Mouse (Mus musculus): ENCODE data around the gene Fam222b. TPM values are rescaled to one million over a fixed set of nuclear protein-coding genes. Genes with fewer than 3 reads are reported as not detected.

Gene Fam222b
- polyA plus RNA-seq, 1 experiment from 2014 or later: 13.3 TPM

- TF ChIP-seq CTCF (IDR thresholded peaks at IDR 0.05; ENCODE audit: low read depth): no peak
- DNase-seq (ENCODE audit: low spot score) (no peak), ATAC-seq (replicated peaks; ENCODE audit: low FRiP score, low read depth) (no peak)
- Histone ChIP-seq H3K9me3 (replicated peaks; ENCODE audit: low read length) (no peaks in the 10 kb centered on the region), H3K4me2 (ENCODE audit: low read length) (no peak overlapping the region), H3K4me3 (replicated peaks; ENCODE audit: low read depth, low read length) (no peak overlapping the region), H3K4me1 (replicated peaks; ENCODE audit: insufficient read depth, low read length) (no peaks in the 10 kb centered on the region), H3K27me3 (ENCODE audit: insufficient read depth, low read length) (no peaks in the 10 kb centered on the region), H3K36me3 (ENCODE audit: insufficient read depth, low read length) (0 out of 2 replicates have a peak, but pooled peaks cover 2% of the 10 kb centered on the region), H3K9ac (ENCODE audit: low read depth, low read length) (no peak overlapping the region), H3K27ac (no peak overlapping the region)
- WGBS: 90% methylated on average over 5 of the region's 5 CpGs
Observed at GRCm38 (mm10) chr11:78102142-78102541, 7.7 kb downstream of the Fam222b start.

GRCm38 (mm10) chr11:78102958-78103747 is 8.7 kb downstream of the Fam222b start:
- ATAC-seq (replicated peaks; ENCODE audit: low FRiP score, low read depth) (no peak), DNase-seq (ENCODE audit: low spot score) (no peak)
- no peak overlapping the region for H3K4me2 ChIP-seq (ENCODE audit: low read length)
- whole genome bisulfite sequencing: 60% methylated on average over 5 of the region's 5 CpGs
- no peak overlapping the region for H3K9ac ChIP-seq (ENCODE audit: low read depth, low read length)
- no peaks in the 10 kb centered on the region for H3K4me1 ChIP-seq (replicated peaks; ENCODE audit: insufficient read depth, low read length)
- H3K9me3 ChIP-seq (replicated peaks; ENCODE audit: low read length): no peaks in the 10 kb centered on the region
- H3K36me3 ChIP-seq (ENCODE audit: insufficient read depth, low read length): 0 out of 2 replicates have a peak, but pooled peaks cover 9% of the 10 kb centered on the region
- no peak overlapping the region for H3K27ac ChIP-seq
- H3K4me3 ChIP-seq (replicated peaks; ENCODE audit: low read depth, low read length): no peak overlapping the region
- TF ChIP-seq CTCF (IDR thresholded peaks at IDR 0.05; ENCODE audit: low read depth): peak; percentile 42; the same call in 1 of the 2 replicates
- no peaks in the 10 kb centered on the region for H3K27me3 ChIP-seq (ENCODE audit: insufficient read depth, low read length)

- no peak for ATAC-seq (replicated peaks; ENCODE audit: low FRiP score, low read depth)
- TF ChIP-seq CTCF (IDR thresholded peaks at IDR 0.05; ENCODE audit: low read depth): no peak
- no peak for DNase-seq (ENCODE audit: low spot score)
- Histone ChIP-seq H3K9ac (ENCODE audit: low read depth, low read length) (no peak overlapping the region), H3K4me2 (ENCODE audit: low read length) (no peak overlapping the region), H3K4me1 (replicated peaks; ENCODE audit: insufficient read depth, low read length) (no peaks in the 10 kb centered on the region), H3K4me3 (replicated peaks; ENCODE audit: low read depth, low read length) (no peak overlapping the region), H3K27me3 (ENCODE audit: insufficient read depth, low read length) (no peaks in the 10 kb centered on the region), H3K36me3 (ENCODE audit: insufficient read depth, low read length) (0 out of 2 replicates have a peak, but pooled peaks cover 9% of the 10 kb centered on the region), H3K27ac (no peak overlapping the region), H3K9me3 (replicated peaks; ENCODE audit: low read length) (no peaks in the 10 kb centered on the region)
- WGBS: 91% methylated on average over 5 of the region's 5 CpGs
Observed at GRCm38 (mm10) chr11:78104501-78104900, 10.0 kb downstream of the Fam222b start.

- ATAC-seq (replicated peaks; ENCODE audit: low FRiP score, low read depth): no peak
- no peaks in the 10 kb centered on the region for H3K9me3 ChIP-seq (replicated peaks; ENCODE audit: low read length)
- DNase-seq (ENCODE audit: low spot score): no peak
- TF ChIP-seq CTCF (IDR thresholded peaks at IDR 0.05; ENCODE audit: low read depth): no peak
- no peak overlapping the region for H3K4me3 ChIP-seq (replicated peaks; ENCODE audit: low read depth, low read length)
- H3K36me3 ChIP-seq (ENCODE audit: insufficient read depth, low read length): no peaks in the 10 kb centered on the region
- no peak overlapping the region for H3K9ac ChIP-seq (ENCODE audit: low read depth, low read length)
- H3K4me1 ChIP-seq (replicated peaks; ENCODE audit: insufficient read depth, low read length): 0 out of 2 replicates have a peak, but pooled peaks cover 6% of the 10 kb centered on the region
- 95% methylated on average over 2 of the region's 2 CpGs for WGBS
- H3K27ac ChIP-seq: no peak overlapping the region
- H3K4me2 ChIP-seq (ENCODE audit: low read length): no peak overlapping the region
- H3K27me3 ChIP-seq (ENCODE audit: insufficient read depth, low read length): no peaks in the 10 kb centered on the region
Observed at GRCm38 (mm10) chr11:78113616-78114015, 19.2 kb downstream of the Fam222b start.

GRCm38 (mm10) chr11:78114676-78115366 is 20.4 kb downstream of the Fam222b start:
- 6% methylated on average over 19 of the region's 19 CpGs for WGBS
- no peaks in the 10 kb centered on the region for H3K9me3 ChIP-seq (replicated peaks; ENCODE audit: low read length)
- H3K4me2 ChIP-seq (ENCODE audit: low read length): peak overlapping the region; percentile 81
- peaks cover 7% of the 10 kb centered on the region; the same call in 1 of the 2 replicates for H3K4me1 ChIP-seq (replicated peaks; ENCODE audit: insufficient read depth, low read length)
- H3K9ac ChIP-seq (ENCODE audit: low read depth, low read length): peak overlapping the region; percentile 69
- no peaks in the 10 kb centered on the region for H3K36me3 ChIP-seq (ENCODE audit: insufficient read depth, low read length)
- ATAC-seq (replicated peaks; ENCODE audit: low FRiP score, low read depth) (no peak), DNase-seq (ENCODE audit: low spot score) (peak; percentile 15)
- no peaks in the 10 kb centered on the region for H3K27me3 ChIP-seq (ENCODE audit: insufficient read depth, low read length)
- TF ChIP-seq CTCF (IDR thresholded peaks at IDR 0.05; ENCODE audit: low read depth): no peak
- H3K27ac ChIP-seq: peak overlapping the region; percentile 84; the same call in 1 of the 2 replicates
- peak overlapping the region; percentile 70 for H3K4me3 ChIP-seq (replicated peaks; ENCODE audit: low read depth, low read length)

- Histone ChIP-seq H3K4me1 (replicated peaks; ENCODE audit: insufficient read depth, low read length) (peaks cover 9% of the 10 kb centered on the region; the same call in 1 of the 2 replicates), H3K4me2 (ENCODE audit: low read length) (peak overlapping the region; percentile 81), H3K9ac (ENCODE audit: low read depth, low read length) (peak overlapping the region; percentile 69), H3K36me3 (ENCODE audit: insufficient read depth, low read length) (no peaks in the 10 kb centered on the region), H3K27me3 (ENCODE audit: insufficient read depth, low read length) (no peaks in the 10 kb centered on the region), H3K9me3 (replicated peaks; ENCODE audit: low read length) (no peaks in the 10 kb centered on the region), H3K27ac (peak overlapping the region; percentile 84), H3K4me3 (replicated peaks; ENCODE audit: low read depth, low read length) (peak overlapping the region; percentile 70)
- TF ChIP-seq CTCF (IDR thresholded peaks at IDR 0.05; ENCODE audit: low read depth): no peak
- under 1% methylated on average over 36 of the region's 37 CpGs for whole genome bisulfite sequencing
- DNase-seq (ENCODE audit: low spot score) (peak; percentile 99), ATAC-seq (replicated peaks; ENCODE audit: low FRiP score, low read depth) (peak; percentile 100)
Observed at GRCm38 (mm10) chr11:78115367-78116145, 21.1 kb downstream of the Fam222b start.

Data from kidney, postnatal 0 days (tissue).